Mouse (Mus musculus) left cerebral cortex, adult 8-10 months (tissue): ENCODE results near the gene Hist2h2aa1. TPM values are rescaled to one million over a fixed set of nuclear protein-coding genes. Genes with fewer than 3 reads are reported as not detected.
"Not testable (repeated sequence)": the region's sequence is repeated elsewhere in the genome, so short reads cannot be mapped to it uniquely, and the experiment has no call there.

ENCODE experiments used
- DNase-seq, 2 experiments: peaks; one replicate each; pipeline ENCODE4 v3.0.0; 2022; ENCODE audit warnings: low spot score in 2 of 2
- microRNA-seq, 2 experiments: library from miRNA; unstranded; fragments of <30 nt; microRNA quantifications; one replicate each; pipeline ENCODE4 v1.2.0; 2022
- total RNA-seq, 4 experiments: library from RNA; stranded (reverse); gene quantifications; 2 replicates each; pipeline ENCODE4 v1.2.4; 2022

The Hist2h2aa1 gene
- total RNA-seq, 4 experiments from 2014 or later: 5.2 to 28.7 (median 10.2) TPM

DNA sequence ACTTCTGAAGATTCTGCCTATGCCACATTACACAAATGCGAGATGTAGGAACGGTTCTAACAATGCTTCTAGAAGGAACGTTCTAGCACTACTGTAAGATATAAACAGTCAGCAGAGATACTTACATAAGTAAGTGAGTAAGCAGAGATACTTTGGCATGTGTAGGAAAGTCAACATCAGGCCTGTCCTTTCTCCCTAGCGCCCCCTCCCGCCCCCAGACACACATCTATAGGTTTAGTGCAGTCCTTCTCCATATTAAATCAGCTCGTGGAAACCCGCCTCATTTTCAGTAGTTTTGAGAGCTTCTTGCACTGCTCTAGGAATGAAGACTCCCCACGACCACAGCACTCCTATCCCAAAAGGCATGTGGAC, 32.1 kb downstream of the Hist2h2aa1 start:
- peak in 1 of 2 experiments; percentile 72 for DNase-seq

DNA sequence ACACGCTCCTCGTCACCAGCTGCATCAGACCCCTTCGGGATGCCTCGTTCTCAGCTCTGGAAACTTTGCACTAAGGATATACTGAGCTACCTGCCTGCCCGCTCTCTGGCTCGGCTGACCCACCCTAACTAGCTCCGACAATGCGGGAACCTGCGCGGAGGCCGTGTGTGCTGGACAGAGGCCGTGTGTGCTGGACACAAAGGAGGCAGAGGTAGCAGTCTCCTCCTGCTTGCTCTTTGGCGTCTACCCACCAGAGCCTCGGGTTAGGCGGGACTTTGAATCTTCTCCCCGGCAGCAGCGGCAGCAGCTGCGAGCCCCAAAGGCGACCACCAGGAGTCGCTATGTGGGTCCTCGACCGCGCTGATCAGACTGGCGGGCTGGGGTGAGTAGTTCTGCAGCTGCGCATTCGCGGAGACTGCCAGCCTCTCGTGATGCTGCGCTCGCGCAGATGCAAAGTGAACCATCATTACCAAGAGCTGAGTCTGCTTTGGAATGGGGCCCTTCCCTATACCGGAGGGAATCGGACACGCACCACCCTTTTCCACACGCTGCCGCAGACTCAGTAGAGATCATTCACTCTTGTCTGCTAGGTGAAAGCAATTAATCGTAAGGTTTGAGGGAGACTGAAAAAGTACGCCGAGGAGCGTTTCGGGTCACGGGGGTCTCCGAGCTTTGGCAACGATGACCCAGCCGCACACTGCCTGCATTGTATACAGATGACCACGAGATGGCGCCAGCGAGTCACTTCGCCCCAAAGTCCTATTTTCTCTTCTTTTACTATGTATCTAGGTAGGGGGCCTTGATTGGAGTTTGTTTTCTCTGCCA, 32.7 kb downstream of the Hist2h2aa1 start:
- DNase-seq: peak; percentile 85 to 93

DNA sequence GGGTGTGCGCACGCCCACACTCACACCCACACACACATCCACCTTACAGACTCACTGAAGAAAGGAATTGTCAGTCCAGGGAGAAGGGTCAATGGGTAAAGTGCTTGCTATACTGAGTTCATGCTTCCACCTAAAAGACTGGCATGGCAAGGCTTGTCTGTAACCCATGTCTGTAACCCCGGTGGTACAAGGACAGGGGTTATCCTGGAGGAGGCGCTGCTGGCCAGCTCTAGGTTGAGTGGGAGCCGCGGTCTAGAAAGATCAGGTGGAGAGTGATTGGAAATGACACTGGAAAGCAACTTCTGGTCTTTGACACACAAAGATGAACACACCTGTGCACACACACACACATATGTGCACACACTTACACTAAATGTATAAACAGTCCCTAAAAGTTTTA, 35.4 kb downstream of the Hist2h2aa1 start:
- no peak for DNase-seq

GRCm38 (mm10) chr3:96284457-96284856, 39.2 kb downstream of the Hist2h2aa1 start:
- no peak for DNase-seq

GRCm38 (mm10) chr3:96287334-96287733, 42.0 kb downstream of the Hist2h2aa1 start:
- not testable (repeated sequence) for DNase-seq

DNA sequence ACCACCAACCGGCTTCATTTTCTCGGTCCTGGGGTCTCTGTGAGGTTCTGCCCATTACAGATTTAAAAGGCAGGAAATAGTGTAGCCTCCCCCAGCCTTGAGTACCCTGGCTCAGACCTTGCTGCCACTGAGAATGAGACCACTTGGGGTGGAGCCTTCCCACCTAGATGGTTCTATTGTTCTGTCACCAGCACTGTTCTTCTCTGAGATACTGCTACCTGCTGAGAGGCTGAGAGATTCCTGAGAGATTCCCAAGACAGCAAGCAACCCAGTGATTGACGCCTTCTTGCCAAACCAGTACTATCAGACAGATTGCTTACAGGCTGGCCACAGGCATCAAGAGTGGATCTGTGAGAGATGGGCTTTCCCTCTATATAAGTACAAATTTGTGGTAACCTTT, 43.9 kb downstream of the Hist2h2aa1 start:
- no peak for DNase-seq

DNA sequence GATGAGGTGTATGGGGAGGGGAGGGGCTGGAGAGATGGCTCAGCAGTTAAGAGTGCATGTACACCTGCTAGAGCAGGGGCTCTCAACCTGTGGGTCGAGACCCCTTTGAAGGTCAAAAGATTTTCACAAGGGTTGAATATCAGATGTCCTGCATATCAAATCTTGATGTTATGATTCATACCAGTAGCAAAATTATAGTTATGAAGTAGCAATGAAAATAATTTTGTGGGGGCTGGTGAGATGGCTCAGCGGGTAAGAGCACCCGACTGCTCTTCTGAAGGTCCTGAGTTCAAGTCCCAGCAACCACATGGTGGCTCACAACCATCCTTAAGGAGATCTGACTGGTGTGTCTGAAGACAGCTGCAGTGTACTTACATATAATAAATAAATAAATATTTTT, 45.4 kb downstream of the Hist2h2aa1 start:
- DNase-seq: not testable (repeated sequence)

GRCm38 (mm10) chr3:96292641-96293040, 47.3 kb downstream of the Hist2h2aa1 start:
- no peak for DNase-seq

DNA sequence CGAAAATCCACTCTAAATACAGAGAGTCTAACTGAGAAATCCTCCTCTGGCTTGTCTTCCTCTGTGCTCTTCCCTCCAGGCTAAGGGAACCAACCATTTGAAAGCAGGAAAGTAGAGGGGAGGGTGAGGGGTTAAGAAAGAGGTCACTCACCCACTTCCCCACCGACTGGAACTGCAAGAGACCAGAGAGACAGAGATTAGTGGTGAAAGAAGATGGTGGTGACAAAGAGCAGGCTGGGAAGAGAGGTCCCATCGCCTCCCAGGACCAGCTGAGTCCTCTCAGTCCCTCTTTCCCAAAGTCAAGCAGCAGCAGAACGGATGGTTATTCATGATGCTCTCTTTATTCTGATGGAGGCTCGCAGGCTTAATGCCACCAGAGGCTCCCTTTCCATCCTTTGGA, 48.1 kb downstream of the Hist2h2aa1 start:
- DNase-seq: no peak

GRCm38 (mm10) chr3:96293787-96294186, 48.5 kb downstream of the Hist2h2aa1 start, which contains the start of gene Fcgr1:
Gene Fcgr1, minus strand, starts transcription at chr3:96293969.
- no peak for DNase-seq

Small RNAs within 50 kb of the gene (microRNA-seq; reads per million reads assigned to microRNA genes)
- gene Gm44492 (0 reads per million in 2 experiments), gene Gm47311 (0 reads per million in 2 experiments), gene Gm47313 (0 reads per million in 2 experiments)

Other genes with a start within 250 kb of the Hist2h2aa1 start
- gene Plekho1, start 249.5 kb upstream of the Hist2h2aa1 start, total RNA-seq: 10 to 100 TPM; 64.0 to 86.2 (median 81.6) TPM
- gene Vps45, start 187.0 kb upstream of the Hist2h2aa1 start, total RNA-seq: 10 to 100 TPM; 44.9 to 55.2 (median 50.3) TPM
- 10 to 100 TPM; 33.4 to 40.7 (median 38.5) TPM for gene Otud7b, start 141.0 kb upstream of the Hist2h2aa1 start, total RNA-seq
- 1 to 10 TPM; 5.8 to 8.4 (median 6.9) TPM for gene Mtmr11, start 83.5 kb upstream of the Hist2h2aa1 start, total RNA-seq
- 10 to 100 TPM; 40.3 to 48.5 (median 43.0) TPM for gene Sf3b4, start 73.2 kb upstream of the Hist2h2aa1 start, total RNA-seq
- 100 to 1,000 TPM; 434 to 460 (median 443) TPM for gene Sv2a, start 64.3 kb upstream of the Hist2h2aa1 start, total RNA-seq
- 10 to 100 TPM; 14.9 to 20.7 (median 18.3) TPM for gene Bola1, start 25.8 kb upstream of the Hist2h2aa1 start, total RNA-seq
- 10 to 100 TPM; 11.1 to 15.2 (median 14.1) TPM for gene Hist2h2ab, start 25.6 kb upstream of the Hist2h2aa1 start, total RNA-seq
- 10 to 100 TPM; 26.7 to 37.7 (median 31.8) TPM for gene Hist2h2ac, start 24.6 kb upstream of the Hist2h2aa1 start, total RNA-seq
- gene Hist2h2be, start 24.4 kb upstream of the Hist2h2aa1 start, total RNA-seq: 1 to 10 TPM; 4.9 to 7.1 (median 5.4) TPM
- 1 to 10 TPM; 1.1 to 4.8 (median 4.3) TPM for gene Hist2h3c2, start 6.4 kb upstream of the Hist2h2aa1 start, total RNA-seq
- 100 to 1,000 TPM; 190 to 245 (median 229) TPM for gene Hist2h2aa2, start 5.2 kb upstream of the Hist2h2aa1 start, total RNA-seq
- gene Hist2h3c1, start 1.2 kb downstream of the Hist2h2aa1 start, total RNA-seq: not detected
- 10 to 100 TPM; 27.2 to 32.5 (median 29.5) TPM for gene Hist2h4, start 17.8 kb downstream of the Hist2h2aa1 start, total RNA-seq
- 10 to 100 TPM; 45.5 to 68.8 (median 61.8) TPM for gene Hist2h3b, start 23.2 kb downstream of the Hist2h2aa1 start, total RNA-seq
- 100 to 1,000 TPM; 160 to 229 (median 192) TPM for gene Hist2h2bb, start 24.3 kb downstream of the Hist2h2aa1 start, total RNA-seq
- 1 to 10 TPM; 1.7 to 6.5 (median 3.5) TPM for gene Fcgr1, start 48.5 kb downstream of the Hist2h2aa1 start, total RNA-seq
- not detected for gene BC107364, start 206.8 kb downstream of the Hist2h2aa1 start, total RNA-seq